Mouse (Mus musculus) erythroblast, embryonic 14.5 days (primary cell): Measurements from ENCODE around the gene Bdh2.

Experiments used
- GATA1 ChIP-seq: IDR thresholded peaks from 2 replicates; pipeline ENCODE4 v1.6.1; 2012; ENCODE audit warnings: low read length, inconsistent platforms, mixed read lengths
- TAL1 ChIP-seq: IDR thresholded peaks from 3 replicates; pipeline ENCODE4 v1.6.1; 2012; ENCODE audit warnings: low read length, inconsistent platforms, mixed read lengths

DNA sequence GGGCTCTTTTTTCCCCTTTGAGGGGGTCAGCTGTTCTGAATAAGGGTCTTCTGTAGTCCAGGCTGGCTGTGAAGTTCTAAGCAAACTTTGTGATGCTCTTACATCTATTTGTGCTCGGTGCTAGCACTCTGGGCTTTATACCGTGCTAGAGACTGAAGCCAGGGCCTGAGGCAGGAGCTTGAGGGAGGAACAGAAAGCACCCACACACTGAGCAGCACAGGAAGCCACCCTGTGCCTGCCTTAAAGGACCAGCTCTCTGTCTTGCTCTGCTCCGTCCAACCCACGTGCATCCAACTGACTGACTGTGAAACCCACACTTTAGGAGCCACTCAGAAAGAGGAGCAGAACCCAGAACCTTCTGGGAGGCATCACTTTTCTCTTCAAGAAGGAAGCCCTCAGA lies 861 bp upstream of the Bdh2 start:
- no peak for TF ChIP-seq GATA1
- TF ChIP-seq TAL1 = no peak
